Mouse (Mus musculus) brown adipose tissue, adult 24 weeks (tissue): Measurements from ENCODE around the gene Vstm4. TPM values are rescaled to one million over a fixed set of nuclear protein-coding genes. Genes with fewer than 3 reads are reported as not detected.

Source experiments
- H3K27ac ChIP-seq: fragments of 200-500 bp; replicated peaks from 2 replicates; pipeline ENCODE4 v1.5.1; 2012; ENCODE audit warnings: low read depth, mild to moderate bottlenecking, low read length
- H3K4me1 ChIP-seq: fragments of 200-500 bp; 2 replicates; pipeline ENCODE4 v1.6.1; 2012; ENCODE audit warnings: low read length, mixed read lengths; ENCODE audit not compliant: control insufficient read depth, insufficient read depth, insufficient read length
- H3K4me3 ChIP-seq: fragments of 200-500 bp; 2 replicates; pipeline ENCODE4 v1.5.1; 2012; ENCODE audit warnings: low read depth, mild to moderate bottlenecking, low read length, moderate library complexity; ENCODE audit not compliant: insufficient read depth
- polyA plus RNA-seq: library from polyadenylated mRNA; stranded (reverse); fragments of >200 nt; gene quantifications from 2 replicates; pipeline ENCODE4 v1.2.4, GENCODE M21; 2012; ENCODE audit not compliant: missing spikeins, insufficient read depth, insufficient read length

Vstm4 gene
- polyA plus RNA-seq, 1 experiment: 2.4 TPM

- Histone ChIP-seq H3K27ac (no peak overlapping the region), H3K4me3 (no peak overlapping the region), H3K4me1 (no peaks in the 10 kb centered on the region)
These were observed 94.1 kb downstream of the Vstm4 start for GRCm38 (mm10) chr14:32950312-32951301.

- Histone ChIP-seq H3K27ac (no peak overlapping the region), H3K4me1 (no peaks in the 10 kb centered on the region), H3K4me3 (no peak overlapping the region)
These were observed 99.9 kb downstream of the Vstm4 start for GRCm38 (mm10) chr14:32956486-32956885.

- Histone ChIP-seq H3K27ac (no peak overlapping the region), H3K4me1 (no peaks in the 10 kb centered on the region), H3K4me3 (no peak overlapping the region)
These were observed 102.1 kb downstream of the Vstm4 start for GRCm38 (mm10) chr14:32958671-32959070.

GRCm38 (mm10) chr14:32960481-32960880, 103.9 kb downstream of the Vstm4 start:
- no peak overlapping the region for H3K27ac ChIP-seq
- no peak overlapping the region for H3K4me3 ChIP-seq
- no peaks in the 10 kb centered on the region for H3K4me1 ChIP-seq

- Histone ChIP-seq H3K27ac (no peak overlapping the region), H3K4me1 (no peaks in the 10 kb centered on the region), H3K4me3 (no peak overlapping the region)
These were observed 108.2 kb downstream of the Vstm4 start for GRCm38 (mm10) chr14:32964742-32965141.

GRCm38 (mm10) chr14:32970700-32971099, 114.1 kb downstream of the Vstm4 start:
- no peak overlapping the region for H3K27ac ChIP-seq
- no peaks in the 10 kb centered on the region for H3K4me1 ChIP-seq
- H3K4me3 ChIP-seq: no peak overlapping the region

GRCm38 (mm10) chr14:32984176-32984738, 127.7 kb downstream of the Vstm4 start:
- H3K4me3 ChIP-seq: no peak overlapping the region
- H3K27ac ChIP-seq: no peak overlapping the region
- H3K4me1 ChIP-seq: no peaks in the 10 kb centered on the region

- Histone ChIP-seq H3K4me1 (no peaks in the 10 kb centered on the region), H3K4me3 (no peak overlapping the region), H3K27ac (no peak overlapping the region)
These were observed 130.1 kb downstream of the Vstm4 start for GRCm38 (mm10) chr14:32986659-32987058.

Other genes starting within 250 kb of the Vstm4 start
- 1.3 and 3.3 TPM in 2 replicates for gene 3425401B19Rik, start 171.5 kb upstream of the Vstm4 start, polyA plus RNA-seq
- 1.1 TPM in 1 of 2 replicates, not detected in the other for gene Tmem273, start 70.8 kb upstream of the Vstm4 start, polyA plus RNA-seq
- not detected in 2 replicates for gene Fam170b, start 22.8 kb upstream of the Vstm4 start, polyA plus RNA-seq
- not detected in 2 replicates for gene Lrrc18, start 134.6 kb downstream of the Vstm4 start, polyA plus RNA-seq